Mouse (Mus musculus) limb, embryonic 13.5 days (tissue): ENCODE measurements at regions not wholly inside any gene's neighbourhood (a gene's known extent, or its start where the extent isn't known, plus 50 kb on each side); places are given as distances from the start of the nearest gene placed in this dataset.

ENCODE experiments used
- ATAC-seq: fragments of 200-750 bp; cut with Nextera tagmentation; 2 replicates; pipeline ENCODE4 v1.8.0; 2017; ENCODE audit warnings: low read depth, moderate number of reproducible peaks, moderate TSS enrichment; ENCODE audit not compliant: low FRiP score
- H3K27ac ChIP-seq: fragments of 300-500 bp; sonication (generic); 2 replicates; pipeline ENCODE4 v1.5.1; 2015; ENCODE audit warnings: inconsistent platforms, mild to moderate bottlenecking, moderate library complexity
- H3K27me3 ChIP-seq: fragments of 300-500 bp; sonication (generic); 2 replicates; pipeline ENCODE4 v1.6.1; 2015; ENCODE audit warnings: mild to moderate bottlenecking, inconsistent platforms
- H3K36me3 ChIP-seq: fragments of 300-500 bp; sonication (generic); 2 replicates; pipeline ENCODE4 v1.6.1; 2015; ENCODE audit warnings: inconsistent platforms, mild to moderate bottlenecking, moderate library complexity
- H3K4me1 ChIP-seq: fragments of 300-500 bp; sonication (generic); 2 replicates; pipeline ENCODE4 v1.6.1; 2015; ENCODE audit warnings: inconsistent platforms
- H3K4me2 ChIP-seq: fragments of 300-500 bp; sonication (generic); replicated peaks from 2 replicates; pipeline ENCODE4 v1.6.1; 2015; ENCODE audit warnings: inconsistent platforms, mild to moderate bottlenecking, moderate library complexity
- H3K4me3 ChIP-seq: fragments of 300-500 bp; sonication (generic); 2 replicates; pipeline ENCODE4 v1.5.1; 2015; ENCODE audit warnings: moderate library complexity, mild to moderate bottlenecking, inconsistent platforms
- H3K9ac ChIP-seq: fragments of 300-500 bp; sonication (generic); 2 replicates; pipeline ENCODE4 v1.6.1; 2015; ENCODE audit warnings: mild to moderate bottlenecking, inconsistent platforms
- H3K9me3 ChIP-seq: fragments of 300-500 bp; sonication (generic); 2 replicates; pipeline ENCODE4 v1.6.1; 2016; ENCODE audit warnings: inconsistent platforms
- WGBS: fragments of 180-500 bp; shearing (Covaris S2); methylation state at CpG from one replicate; pipeline ENCODE4 v1.1.7; 2015; 5-methylcytosine and 5-hydroxymethylcytosine counted together

DNA sequence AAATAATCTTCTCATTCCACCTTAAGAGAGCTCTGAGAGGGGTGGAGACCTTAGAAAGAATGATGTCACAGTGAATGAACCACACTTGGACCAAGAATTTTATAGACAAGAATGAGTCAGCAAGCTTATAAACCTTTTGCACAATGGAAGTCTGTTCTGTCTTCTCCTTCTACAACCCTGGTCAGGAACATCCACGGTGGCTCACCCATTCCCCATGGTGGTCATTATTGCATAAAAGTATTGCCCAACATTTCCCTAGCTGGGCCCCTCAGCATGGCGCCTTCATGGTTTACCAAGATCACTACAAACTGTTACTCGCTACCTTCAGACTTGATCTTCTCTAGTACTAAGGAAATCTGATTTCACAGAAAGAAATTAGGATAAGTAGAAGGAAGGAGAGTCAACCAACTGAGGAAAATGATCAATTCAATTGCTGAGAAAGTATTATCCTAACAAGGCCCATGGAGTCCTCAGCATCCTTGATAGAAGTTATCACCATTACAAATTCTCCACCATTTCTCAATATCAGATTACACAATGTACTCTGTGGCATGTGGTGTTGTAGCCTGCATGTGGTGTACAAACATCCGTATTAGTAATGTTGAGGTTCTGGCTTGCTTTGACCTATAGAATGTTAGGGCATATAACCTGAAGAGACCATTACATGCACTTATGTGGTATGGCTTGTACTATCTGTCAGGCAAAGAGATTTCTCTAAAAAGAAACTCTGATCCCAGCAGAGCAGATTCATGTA is 165.1 kb upstream of the Serpine2 start:
- 91% methylated on average over 4 of the region's 4 CpGs for WGBS
- ATAC-seq, result no peak

DNA sequence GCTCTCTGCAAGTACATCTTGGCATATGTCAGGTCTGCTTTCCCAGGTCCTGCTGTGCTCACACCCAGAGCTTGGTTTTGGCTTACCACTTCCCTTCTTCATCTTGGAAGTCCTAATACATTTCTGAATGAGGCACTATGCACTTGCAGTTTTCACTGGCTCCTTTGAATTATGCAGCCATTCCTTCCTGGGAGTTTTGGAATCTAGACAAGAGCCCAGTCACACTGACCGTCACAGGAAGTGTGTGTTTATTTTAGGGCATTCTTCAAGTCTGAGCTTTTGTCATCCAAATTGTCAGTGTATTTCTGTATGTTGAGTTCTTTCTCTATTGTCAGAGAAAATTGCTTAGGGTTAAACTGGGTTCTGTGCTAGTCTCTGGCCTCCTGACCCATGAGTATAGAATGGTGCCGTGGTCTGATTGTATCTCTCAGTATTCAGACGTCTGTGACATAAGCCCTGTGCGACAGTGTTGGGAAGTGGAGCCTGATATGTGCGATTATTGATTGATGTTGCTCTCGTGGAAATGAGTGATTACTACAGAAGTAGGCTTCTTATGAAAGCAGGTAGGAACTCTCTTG is 162.6 kb upstream of the Serpine2 start:
- no peak overlapping the region for H3K4me3 ChIP-seq
- no peaks in the 10 kb centered on the region for H3K27me3 ChIP-seq
- no peak for ATAC-seq
- no peaks in the 10 kb centered on the region for H3K9me3 ChIP-seq
- H3K36me3 ChIP-seq, result no peaks in the 10 kb centered on the region
- no peaks in the 10 kb centered on the region for H3K4me1 ChIP-seq
- no peak overlapping the region for H3K27ac ChIP-seq
- H3K9ac ChIP-seq, result no peak overlapping the region
- H3K4me2 ChIP-seq, result no peak overlapping the region
- 79% methylated on average over 6 of the region's 6 CpGs for WGBS

More for the DNA sequence above, 165.1 kb upstream of the Serpine2 start:
- Histone ChIP-seq H3K4me3 (no peak overlapping the region), H3K27me3 (no peaks in the 10 kb centered on the region), H3K9me3 (no peaks in the 10 kb centered on the region), H3K36me3 (no peaks in the 10 kb centered on the region), H3K9ac (no peak overlapping the region), H3K27ac (no peak overlapping the region), H3K4me2 (no peak overlapping the region), H3K4me1 (no peaks in the 10 kb centered on the region)

DNA sequence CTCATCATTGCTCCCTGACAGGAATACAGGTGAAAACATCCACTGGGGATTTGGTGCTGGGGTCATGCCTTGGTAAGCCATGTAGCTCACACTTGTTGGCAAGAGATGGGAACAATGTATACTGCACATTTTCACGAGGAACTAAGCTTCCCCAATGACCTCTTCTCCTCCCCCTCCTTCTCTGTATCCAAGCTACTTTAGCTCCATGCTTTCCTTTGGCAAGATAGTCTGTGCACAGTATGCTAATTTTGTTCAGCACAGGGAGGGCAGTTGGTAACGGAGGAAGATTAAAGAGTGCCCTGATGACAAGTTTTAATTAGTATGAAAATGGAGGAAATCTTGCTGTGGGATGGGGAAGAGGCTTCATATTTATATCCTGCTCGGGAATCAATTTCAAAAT is 160.9 kb upstream of the Serpine2 start:
- no peak for ATAC-seq
- Histone ChIP-seq H3K27ac (no peak overlapping the region), H3K27me3 (no peaks in the 10 kb centered on the region), H3K4me2 (no peak overlapping the region), H3K36me3 (no peaks in the 10 kb centered on the region), H3K4me3 (no peak overlapping the region), H3K9ac (no peak overlapping the region), H3K4me1 (no peaks in the 10 kb centered on the region), H3K9me3 (no peaks in the 10 kb centered on the region)
- 56% methylated on average over 3 of the region's 3 CpGs for WGBS

DNA sequence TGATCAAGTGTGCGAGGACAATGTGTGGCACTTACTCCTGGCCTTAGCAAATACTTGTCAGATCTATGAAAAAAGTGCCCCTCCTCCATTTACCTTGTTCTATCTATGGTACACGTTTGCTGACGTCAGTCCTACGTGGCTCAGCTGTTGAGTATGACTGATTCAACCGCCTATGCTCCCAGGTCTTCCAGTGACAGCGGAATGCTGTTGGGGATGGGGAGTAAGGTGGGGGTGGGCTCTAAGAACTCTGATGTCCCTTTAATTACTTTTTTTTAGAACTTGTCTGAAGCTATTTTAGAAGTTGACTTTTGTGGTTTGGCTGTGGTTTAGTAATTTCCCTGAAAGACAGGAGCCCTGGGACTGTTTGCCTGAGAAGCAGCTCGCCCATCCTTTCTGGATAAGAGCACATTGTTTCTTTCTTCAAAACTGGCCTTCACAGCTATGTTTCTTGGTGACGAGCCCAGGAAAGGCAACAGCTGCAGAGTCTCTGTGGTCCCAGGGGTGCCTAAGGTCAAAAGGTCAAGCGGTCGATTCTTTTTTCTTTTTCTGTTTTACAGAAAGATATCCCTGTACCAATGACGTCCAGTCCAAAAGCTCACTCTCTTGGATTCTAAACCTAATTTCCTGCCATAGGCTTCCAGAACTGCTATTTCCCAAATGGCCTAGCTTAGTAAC is 157.5 kb upstream of the Serpine2 start:
- Histone ChIP-seq H3K27me3 (no peaks in the 10 kb centered on the region), H3K4me2 (no peak overlapping the region), H3K4me3 (no peak overlapping the region), H3K27ac (no peak overlapping the region), H3K9ac (no peak overlapping the region), H3K4me1 (no peaks in the 10 kb centered on the region), H3K36me3 (no peaks in the 10 kb centered on the region), H3K9me3 (no peaks in the 10 kb centered on the region)
- whole genome bisulfite sequencing, result 73% methylated on average over 11 of the region's 11 CpGs
- ATAC-seq, result peak; percentile 58

DNA sequence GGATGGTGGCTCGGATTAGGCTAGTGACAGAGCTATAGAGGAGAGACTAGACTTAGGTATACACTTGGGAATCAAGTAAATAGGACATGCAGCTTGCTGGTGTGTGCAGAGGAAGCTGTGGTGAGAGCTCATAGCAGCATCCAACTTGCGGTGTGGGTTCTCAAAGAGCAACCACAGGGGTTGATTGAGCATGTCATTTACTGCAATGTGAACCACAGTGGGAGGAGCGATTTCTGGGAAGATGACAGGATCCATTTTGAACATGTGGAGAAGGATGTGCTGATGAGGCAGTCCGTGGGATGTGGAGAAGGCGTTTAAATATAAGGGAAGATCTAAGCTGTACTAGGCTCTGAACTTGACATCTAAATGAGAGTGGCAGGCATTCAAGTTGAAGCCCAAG is 154.5 kb upstream of the Serpine2 start:
- Histone ChIP-seq H3K9me3 (no peaks in the 10 kb centered on the region), H3K27me3 (no peaks in the 10 kb centered on the region), H3K36me3 (no peaks in the 10 kb centered on the region), H3K4me1 (no peaks in the 10 kb centered on the region), H3K9ac (no peak overlapping the region), H3K4me2 (no peak overlapping the region), H3K27ac (no peak overlapping the region), H3K4me3 (no peak overlapping the region)
- 89% methylated on average over 5 of the region's 5 CpGs for WGBS
- no peak for ATAC-seq

DNA sequence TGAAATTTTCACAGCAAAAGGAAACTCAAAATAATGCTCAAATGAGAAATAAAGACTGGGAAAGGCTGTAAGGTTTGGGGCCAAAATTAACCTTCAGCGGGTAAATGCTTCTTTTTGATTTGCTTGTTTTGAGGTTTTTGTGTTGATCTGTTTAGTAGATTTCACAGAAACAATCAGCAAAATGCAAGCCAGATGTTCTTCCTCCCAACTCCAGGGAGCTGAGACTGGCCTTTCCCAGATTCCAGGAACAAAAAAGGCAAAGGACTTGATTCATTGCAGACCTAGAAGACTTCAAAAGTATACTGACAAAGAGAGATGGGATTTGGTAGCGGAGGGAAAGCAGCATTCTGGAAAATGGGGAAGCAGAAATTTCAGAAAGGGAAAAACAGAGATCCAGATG is 153.6 kb upstream of the Serpine2 start:
- no peaks in the 10 kb centered on the region for H3K4me1 ChIP-seq
- 34% methylated on average over 2 of the region's 2 CpGs for WGBS
- no peak for ATAC-seq
- H3K4me3 ChIP-seq, result no peak overlapping the region
- no peaks in the 10 kb centered on the region for H3K9me3 ChIP-seq
- H3K27ac ChIP-seq, result no peak overlapping the region
- no peaks in the 10 kb centered on the region for H3K36me3 ChIP-seq
- no peaks in the 10 kb centered on the region for H3K27me3 ChIP-seq
- H3K9ac ChIP-seq, result no peak overlapping the region
- H3K4me2 ChIP-seq, result no peak overlapping the region

DNA sequence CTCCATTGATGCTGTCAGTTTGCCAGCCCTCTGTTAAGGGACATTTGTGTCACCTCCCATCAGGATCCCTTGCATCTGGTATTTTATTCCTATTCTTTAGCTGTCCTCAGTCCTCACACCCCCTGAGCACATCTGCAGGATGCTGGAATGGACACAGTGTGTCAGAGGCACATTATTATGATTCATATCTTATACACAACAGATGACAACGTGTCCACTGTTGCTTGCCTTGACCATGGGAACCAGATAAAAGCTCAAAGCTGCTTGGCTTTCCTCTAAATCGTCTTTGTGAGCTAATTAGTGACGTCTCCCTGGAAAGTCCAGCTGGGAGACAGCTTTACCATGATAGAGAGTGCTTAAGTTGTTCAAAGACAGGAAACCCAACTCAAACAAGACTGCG is 149.7 kb upstream of the Serpine2 start:
- H3K36me3 ChIP-seq, result no peaks in the 10 kb centered on the region
- 26% methylated on average over 4 of the region's 4 CpGs for WGBS
- no peaks in the 10 kb centered on the region for H3K4me1 ChIP-seq
- no peak overlapping the region for H3K4me3 ChIP-seq
- H3K27me3 ChIP-seq, result no peaks in the 10 kb centered on the region
- no peak for ATAC-seq
- no peak overlapping the region for H3K4me2 ChIP-seq
- no peak overlapping the region for H3K27ac ChIP-seq
- H3K9me3 ChIP-seq, result no peaks in the 10 kb centered on the region
- no peak overlapping the region for H3K9ac ChIP-seq

DNA sequence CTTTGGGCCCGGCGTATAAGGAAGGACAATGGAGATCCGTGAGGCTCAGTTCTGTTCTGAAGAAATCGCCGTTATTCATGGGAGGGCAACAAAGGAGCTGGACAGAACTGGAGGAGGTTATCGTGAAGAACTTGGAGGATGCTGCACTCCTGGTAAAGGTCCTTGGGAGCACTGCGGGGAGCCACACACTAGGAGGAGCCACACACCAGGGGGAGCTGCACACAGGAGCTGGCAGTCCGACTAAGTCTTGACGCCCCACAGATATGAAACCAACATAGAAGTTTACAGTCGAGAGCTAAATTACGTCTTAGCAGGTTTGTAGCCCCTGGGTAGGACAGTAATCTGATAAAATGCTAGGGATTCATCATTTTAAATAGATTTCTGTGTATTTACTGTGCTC is 138.1 kb upstream of the Serpine2 start:
- no peaks in the 10 kb centered on the region for H3K9me3 ChIP-seq
- WGBS, result 72% methylated on average over 11 of the region's 11 CpGs
- peaks cover 16% of the 10 kb centered on the region for H3K4me1 ChIP-seq
- H3K4me3 ChIP-seq, result no peak overlapping the region
- no peak overlapping the region for H3K27ac ChIP-seq
- no peaks in the 10 kb centered on the region for H3K36me3 ChIP-seq
- no peak for ATAC-seq
- H3K27me3 ChIP-seq, result no peaks in the 10 kb centered on the region
- H3K9ac ChIP-seq, result no peak overlapping the region
- no peak overlapping the region for H3K4me2 ChIP-seq

- Histone ChIP-seq H3K4me1 (peaks cover 16% of the 10 kb centered on the region), H3K9ac (no peak overlapping the region), H3K27ac (no peak overlapping the region), H3K4me2 (no peak overlapping the region), H3K36me3 (no peaks in the 10 kb centered on the region), H3K4me3 (no peak overlapping the region), H3K9me3 (no peaks in the 10 kb centered on the region), H3K27me3 (no peaks in the 10 kb centered on the region)
- no peak for ATAC-seq
- WGBS, result 92% methylated on average over 10 of the region's 10 CpGs
Measured at GRCm38 (mm10) chr1:79997911-79998310, 136.9 kb upstream of the Serpine2 start.

DNA sequence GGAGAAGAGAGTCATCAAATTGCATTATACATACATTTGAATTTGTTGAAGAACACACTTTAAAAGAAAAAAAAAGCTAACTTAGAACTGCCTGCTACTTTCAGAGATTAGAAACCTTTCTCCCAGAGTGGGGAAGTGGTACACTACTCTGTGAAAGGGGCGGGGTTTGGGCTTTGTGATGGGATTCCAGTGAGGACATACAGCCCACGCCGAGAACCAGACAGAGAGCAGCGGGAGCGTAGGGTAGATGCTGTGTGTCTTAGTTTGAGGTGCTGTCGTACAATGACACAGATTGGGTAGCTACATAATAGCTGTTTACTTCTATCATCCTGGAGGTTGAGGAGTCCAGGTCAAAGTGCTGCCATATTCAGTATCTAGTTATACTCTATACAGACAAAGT is 136.5 kb upstream of the Serpine2 start:
- Histone ChIP-seq H3K9me3 (no peaks in the 10 kb centered on the region), H3K4me1 (peaks cover 16% of the 10 kb centered on the region), H3K36me3 (no peaks in the 10 kb centered on the region), H3K4me2 (no peak overlapping the region), H3K27me3 (no peaks in the 10 kb centered on the region), H3K9ac (no peak overlapping the region), H3K27ac (no peak overlapping the region), H3K4me3 (no peak overlapping the region)
- ATAC-seq, result no peak
- 93% methylated on average over 6 of the region's 6 CpGs for WGBS

DNA sequence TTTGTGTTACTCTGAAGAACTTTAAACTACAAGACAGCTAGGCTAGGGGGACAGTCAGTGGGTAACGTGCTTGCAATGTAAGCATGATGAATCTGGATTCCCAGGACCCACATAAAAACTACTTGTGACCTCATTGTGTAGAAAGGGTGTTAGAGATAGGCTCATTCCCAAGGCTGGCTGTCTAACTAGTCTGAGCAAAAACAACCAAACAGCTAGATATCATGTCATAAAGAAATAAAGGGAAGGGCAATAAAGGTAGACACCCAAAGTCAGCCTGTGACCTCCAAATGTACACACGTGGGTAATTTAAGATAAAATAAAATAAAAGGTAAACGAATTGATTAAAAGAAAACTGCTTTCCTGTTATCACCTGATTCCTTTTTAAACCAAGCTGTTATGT is 123.7 kb upstream of the Serpine2 start:
- H3K9me3 ChIP-seq, result no peaks in the 10 kb centered on the region
- H3K36me3 ChIP-seq, result no peaks in the 10 kb centered on the region
- no peak overlapping the region for H3K27ac ChIP-seq
- peaks cover 16% of the 10 kb centered on the region for H3K4me1 ChIP-seq
- no peak overlapping the region for H3K4me2 ChIP-seq
- no peak for ATAC-seq
- H3K4me3 ChIP-seq, result no peak overlapping the region
- H3K9ac ChIP-seq, result no peak overlapping the region
- 78% methylated on average over 3 of the region's 3 CpGs for WGBS
- no peaks in the 10 kb centered on the region for H3K27me3 ChIP-seq

- no peak overlapping the region for H3K4me2 ChIP-seq
- peaks cover 33% of the 10 kb centered on the region for H3K4me1 ChIP-seq
- H3K4me3 ChIP-seq, result no peak overlapping the region
- H3K9ac ChIP-seq, result no peak overlapping the region
- ATAC-seq, result no peak; the same call in 1 of the 2 replicates
- 17% methylated on average over 13 of the region's 13 CpGs for WGBS
- H3K27ac ChIP-seq, result no peak overlapping the region
- no peaks in the 10 kb centered on the region for H3K9me3 ChIP-seq
- H3K36me3 ChIP-seq, result no peaks in the 10 kb centered on the region
- H3K27me3 ChIP-seq, result no peaks in the 10 kb centered on the region
Measured at GRCm38 (mm10) chr1:79982678-79983280, 121.8 kb upstream of the Serpine2 start.
